Mouse (Mus musculus): ENCODE data around the gene Sdc4. TPM values are rescaled to one million over a fixed set of nuclear protein-coding genes. Genes with fewer than 3 reads are reported as not detected.

Gene Sdc4
- polyA plus RNA-seq, 1 experiment from 2014 or later, result 55.0 TPM

DNA sequence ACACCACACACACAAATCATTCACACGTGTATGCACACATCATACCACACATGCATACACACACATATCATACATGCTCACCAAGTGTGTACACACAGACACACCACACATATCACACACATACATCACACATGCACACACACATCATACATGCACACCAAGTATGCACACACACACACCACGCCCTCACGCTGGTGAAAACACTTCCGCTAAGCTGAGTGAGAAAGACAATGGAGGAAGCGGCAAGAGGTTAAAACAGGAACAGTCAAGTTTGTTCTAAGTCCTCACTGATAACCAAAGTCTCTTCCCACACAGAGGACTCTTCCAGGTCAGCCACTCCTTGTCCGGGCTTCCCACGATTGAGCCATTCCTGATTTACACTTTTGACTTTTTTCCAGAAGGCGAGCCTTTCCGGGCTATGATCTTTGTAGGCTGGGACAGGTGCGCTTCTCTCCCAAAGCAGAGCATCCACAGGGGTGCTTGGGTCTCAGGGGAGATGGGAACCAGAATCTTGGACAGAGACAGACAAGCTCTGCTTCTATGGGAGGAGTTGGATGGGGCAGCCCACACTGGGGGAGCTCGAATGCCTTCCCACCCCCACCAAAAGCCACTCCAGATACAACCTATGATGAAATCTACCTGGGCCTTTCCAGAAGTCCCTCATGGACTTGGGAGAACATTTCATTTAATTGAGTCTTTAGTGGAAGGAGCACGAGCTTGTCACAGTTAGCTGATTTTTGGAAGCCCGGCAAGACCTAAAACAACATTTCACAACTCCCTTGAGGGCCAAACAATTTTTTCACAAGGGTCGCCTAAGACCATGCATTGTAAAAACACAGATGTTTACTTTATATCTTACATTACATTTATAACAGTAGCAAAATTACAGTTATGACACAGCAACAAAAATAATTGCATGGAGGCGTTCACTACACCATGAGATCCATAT is 65.9 kb downstream of the Sdc4 start:
- no peaks in the 10 kb centered on the region for H3K36me3 ChIP-seq (replicated peaks)
- H3K9me3 ChIP-seq (replicated peaks), result no peaks in the 10 kb centered on the region
- no peak overlapping the region for H3K9ac ChIP-seq
- H3K27me3 ChIP-seq, result no peaks in the 10 kb centered on the region
- ATAC-seq (ENCODE audit: insufficient read depth), result no peak
- no peak overlapping the region for H3K4me3 ChIP-seq (replicated peaks)
- no peak overlapping the region for H3K4me2 ChIP-seq
- no peak overlapping the region for H3K27ac ChIP-seq (replicated peaks)
- H3K4me1 ChIP-seq (replicated peaks), result no peaks in the 10 kb centered on the region
- 65% methylated on average over 15 of the region's 15 CpGs for WGBS (ENCODE audit: insufficient replicate concordance)

Other genes starting within 250 kb of the Sdc4 start
- not detected in 2 replicates for gene Wfdc15a, start 243.8 kb downstream of the Sdc4 start, polyA plus RNA-seq (2015; fragmentation: Nextera tagmentation; extraction: Ambion mirVana)
- 0.22 TPM in 1 of 2 replicates, not detected in the other for gene Wfdc15b, start 222.2 kb downstream of the Sdc4 start, polyA plus RNA-seq (2015; fragmentation: Nextera tagmentation; extraction: Ambion mirVana)
- gene Svs2, start 205.4 kb downstream of the Sdc4 start, polyA plus RNA-seq (2015; fragmentation: Nextera tagmentation; extraction: Ambion mirVana), result not detected in 2 replicates
- not detected in 2 replicates for gene Svs3b, start 187.2 kb downstream of the Sdc4 start, polyA plus RNA-seq (2015; fragmentation: Nextera tagmentation; extraction: Ambion mirVana)
- gene Svs4, start 165.4 kb downstream of the Sdc4 start, polyA plus RNA-seq (2015; fragmentation: Nextera tagmentation; extraction: Ambion mirVana), result not detected in 2 replicates
- gene Svs3a, start 154.6 kb downstream of the Sdc4 start, polyA plus RNA-seq (2015; fragmentation: Nextera tagmentation; extraction: Ambion mirVana), result not detected in 2 replicates
- not detected in 2 replicates for gene Svs6, start 127.1 kb downstream of the Sdc4 start, polyA plus RNA-seq (2015; fragmentation: Nextera tagmentation; extraction: Ambion mirVana)
- not detected in 2 replicates for gene Svs5, start 111.1 kb downstream of the Sdc4 start, polyA plus RNA-seq (2015; fragmentation: Nextera tagmentation; extraction: Ambion mirVana)
- 21.3 and 24.2 TPM in 2 replicates for gene Slpi, start 54.8 kb downstream of the Sdc4 start, polyA plus RNA-seq (2015; fragmentation: Nextera tagmentation; extraction: Ambion mirVana)
- gene Rbpjl, start 40.7 kb downstream of the Sdc4 start, polyA plus RNA-seq (2015; fragmentation: Nextera tagmentation; extraction: Ambion mirVana), result 0.07 and 0.63 TPM in 2 replicates
- gene Matn4, start 38.7 kb downstream of the Sdc4 start, polyA plus RNA-seq (2015; fragmentation: Nextera tagmentation; extraction: Ambion mirVana), result 0.28 and 0.32 TPM in 2 replicates
- 27.1 and 29.7 TPM in 2 replicates for gene Sys1, start 13.1 kb upstream of the Sdc4 start, polyA plus RNA-seq (2015; fragmentation: Nextera tagmentation; extraction: Ambion mirVana)
- gene Gm20458, start 17.1 kb upstream of the Sdc4 start, polyA plus RNA-seq (2015; fragmentation: Nextera tagmentation; extraction: Ambion mirVana), result 5.0 TPM in 1 of 2 replicates, not detected in the other
- gene Trp53tg5, start 29.8 kb upstream of the Sdc4 start, polyA plus RNA-seq (2015; fragmentation: Nextera tagmentation; extraction: Ambion mirVana), result not detected in 2 replicates
- gene Dbndd2, start 42.2 kb upstream of the Sdc4 start, polyA plus RNA-seq (2015; fragmentation: Nextera tagmentation; extraction: Ambion mirVana), result 2.2 and 6.2 TPM in 2 replicates
- 23.6 and 25.9 TPM in 2 replicates for gene Pigt, start 53.6 kb upstream of the Sdc4 start, polyA plus RNA-seq (2015; fragmentation: Nextera tagmentation; extraction: Ambion mirVana)
- gene Wfdc2, start 118.5 kb upstream of the Sdc4 start, polyA plus RNA-seq (2015; fragmentation: Nextera tagmentation; extraction: Ambion mirVana), result 1.7 TPM in 2 replicates
- not detected in 2 replicates for gene Spint3, start 129.6 kb upstream of the Sdc4 start, polyA plus RNA-seq (2015; fragmentation: Nextera tagmentation; extraction: Ambion mirVana)
- not detected in 2 replicates for gene Wfdc6a, start 141.6 kb upstream of the Sdc4 start, polyA plus RNA-seq (2015; fragmentation: Nextera tagmentation; extraction: Ambion mirVana)
- gene Eppin, start 149.7 kb upstream of the Sdc4 start, polyA plus RNA-seq (2015; fragmentation: Nextera tagmentation; extraction: Ambion mirVana), result not detected in 2 replicates
- gene Wfdc6b, start 169.6 kb upstream of the Sdc4 start, polyA plus RNA-seq (2015; fragmentation: Nextera tagmentation; extraction: Ambion mirVana), result not detected in 2 replicates
- not detected in 2 replicates for gene Wfdc8, start 169.7 kb upstream of the Sdc4 start, polyA plus RNA-seq (2015; fragmentation: Nextera tagmentation; extraction: Ambion mirVana)
- gene Wfdc16, start 194.9 kb upstream of the Sdc4 start, polyA plus RNA-seq (2015; fragmentation: Nextera tagmentation; extraction: Ambion mirVana), result not detected in 2 replicates
- not detected in 2 replicates for gene Wfdc10, start 212.2 kb upstream of the Sdc4 start, polyA plus RNA-seq (2015; fragmentation: Nextera tagmentation; extraction: Ambion mirVana)
- gene Wfdc9, start 212.7 kb upstream of the Sdc4 start, polyA plus RNA-seq (2015; fragmentation: Nextera tagmentation; extraction: Ambion mirVana), result not detected in 2 replicates
- not detected in 2 replicates for gene Wfdc11, start 230.2 kb upstream of the Sdc4 start, polyA plus RNA-seq (2015; fragmentation: Nextera tagmentation; extraction: Ambion mirVana)
- gene Wfdc13, start 241.2 kb upstream of the Sdc4 start, polyA plus RNA-seq (2015; fragmentation: Nextera tagmentation; extraction: Ambion mirVana), result not detected in 2 replicates

Measured in liver, embryonic 15.5 days (tissue).